Mouse (Mus musculus) liver, adult (tissue): ENCODE results near the gene Dst.

Experiments used
- GATA4 ChIP-seq: IDR thresholded peaks from 2 replicates; pipeline ENCODE4 v1.6.1; 2014; ENCODE audit warnings: mild to moderate bottlenecking, low read length; ENCODE audit not compliant: insufficient replicate concordance

Gene Dst

DNA sequence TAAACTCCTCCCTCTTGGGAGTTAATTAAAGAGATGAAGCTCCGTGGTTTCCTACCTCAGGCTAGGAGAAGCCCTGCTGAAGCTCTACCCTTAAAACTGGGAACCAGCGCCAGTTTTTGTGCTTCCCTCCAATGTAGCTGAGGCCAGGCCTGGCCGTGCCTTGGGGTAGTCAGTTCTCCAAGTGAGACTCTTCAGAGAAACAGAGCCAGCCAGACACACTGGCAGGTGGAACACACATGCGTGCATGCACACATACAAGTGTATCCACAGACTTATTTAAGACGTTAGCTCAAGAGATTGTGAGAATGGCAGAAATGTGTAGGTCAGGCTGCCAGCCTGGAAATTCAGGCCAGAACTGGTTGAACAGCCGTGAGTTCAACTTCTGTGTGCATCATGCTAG is 87.4 kb downstream of the Dst start:
- TF ChIP-seq GATA4: no peak

- no peak for TF ChIP-seq GATA4
Measured at GRCm38 (mm10) chr1:33996105-33996887, 88.3 kb downstream of the Dst start.

DNA sequence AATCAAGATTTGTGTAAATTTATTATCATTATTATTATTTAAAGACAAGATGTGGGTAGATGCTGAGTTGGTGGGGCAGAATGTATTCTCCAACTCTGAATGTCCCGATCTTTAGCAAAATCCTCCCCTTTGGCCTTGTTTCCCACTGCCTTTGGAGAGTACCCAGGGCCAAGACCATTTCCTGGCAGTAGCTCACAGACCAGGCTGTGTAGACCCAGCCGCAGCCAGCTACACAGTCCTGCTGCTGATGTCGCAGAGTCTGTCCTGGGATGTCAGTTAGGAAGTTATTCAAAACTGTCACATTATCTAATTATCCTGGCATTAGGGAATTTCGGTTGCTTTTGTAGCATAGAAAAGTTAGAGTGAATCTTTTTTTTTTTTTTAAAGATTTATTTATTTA is 94.3 kb downstream of the Dst start:
- no peak for TF ChIP-seq GATA4

DNA sequence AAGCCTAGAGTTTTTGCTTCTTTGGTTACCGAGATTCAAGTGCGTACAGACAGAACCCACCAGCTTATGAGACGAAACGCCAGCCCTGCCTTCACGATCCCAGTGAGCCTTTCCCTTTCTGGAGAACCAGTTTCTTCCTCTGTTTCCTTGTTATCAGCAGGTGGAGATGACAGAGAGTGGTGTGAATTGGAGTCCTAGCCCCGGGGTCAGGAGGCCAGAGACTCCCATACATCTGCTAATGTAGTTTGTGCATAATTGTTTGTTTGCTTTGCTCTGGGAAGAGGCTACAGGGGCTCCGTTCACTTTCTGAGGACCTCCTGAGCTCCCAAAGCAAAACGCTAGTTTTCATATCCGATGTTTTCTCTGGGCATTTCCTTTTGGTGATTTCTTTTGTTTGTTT is 94.9 kb downstream of the Dst start:
- no peak for TF ChIP-seq GATA4

DNA sequence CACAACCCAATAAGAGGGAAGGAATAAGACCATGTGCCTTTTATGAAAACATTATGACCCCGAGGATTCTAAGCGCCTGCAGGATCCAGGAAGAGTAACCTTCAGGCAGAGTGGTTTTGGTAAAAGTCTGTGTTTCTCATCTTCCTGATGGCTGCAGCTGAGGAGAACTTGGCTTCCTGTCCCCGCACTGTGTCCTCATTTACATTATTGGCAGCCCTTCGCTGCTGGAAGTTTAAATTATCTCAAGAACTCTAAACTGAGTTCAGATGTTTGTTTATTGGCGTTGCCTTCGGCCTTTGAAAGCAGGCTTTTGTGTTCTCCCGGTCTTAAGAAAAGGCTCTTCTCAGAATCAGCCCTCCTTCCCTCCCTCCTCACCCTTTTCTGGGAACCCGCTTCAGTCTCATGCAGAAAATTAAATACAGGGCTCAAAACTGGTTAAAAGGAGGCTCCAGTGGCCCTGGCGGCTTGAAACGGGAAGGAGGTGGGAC is 97.3 kb downstream of the Dst start:
- no peak for TF ChIP-seq GATA4

DNA sequence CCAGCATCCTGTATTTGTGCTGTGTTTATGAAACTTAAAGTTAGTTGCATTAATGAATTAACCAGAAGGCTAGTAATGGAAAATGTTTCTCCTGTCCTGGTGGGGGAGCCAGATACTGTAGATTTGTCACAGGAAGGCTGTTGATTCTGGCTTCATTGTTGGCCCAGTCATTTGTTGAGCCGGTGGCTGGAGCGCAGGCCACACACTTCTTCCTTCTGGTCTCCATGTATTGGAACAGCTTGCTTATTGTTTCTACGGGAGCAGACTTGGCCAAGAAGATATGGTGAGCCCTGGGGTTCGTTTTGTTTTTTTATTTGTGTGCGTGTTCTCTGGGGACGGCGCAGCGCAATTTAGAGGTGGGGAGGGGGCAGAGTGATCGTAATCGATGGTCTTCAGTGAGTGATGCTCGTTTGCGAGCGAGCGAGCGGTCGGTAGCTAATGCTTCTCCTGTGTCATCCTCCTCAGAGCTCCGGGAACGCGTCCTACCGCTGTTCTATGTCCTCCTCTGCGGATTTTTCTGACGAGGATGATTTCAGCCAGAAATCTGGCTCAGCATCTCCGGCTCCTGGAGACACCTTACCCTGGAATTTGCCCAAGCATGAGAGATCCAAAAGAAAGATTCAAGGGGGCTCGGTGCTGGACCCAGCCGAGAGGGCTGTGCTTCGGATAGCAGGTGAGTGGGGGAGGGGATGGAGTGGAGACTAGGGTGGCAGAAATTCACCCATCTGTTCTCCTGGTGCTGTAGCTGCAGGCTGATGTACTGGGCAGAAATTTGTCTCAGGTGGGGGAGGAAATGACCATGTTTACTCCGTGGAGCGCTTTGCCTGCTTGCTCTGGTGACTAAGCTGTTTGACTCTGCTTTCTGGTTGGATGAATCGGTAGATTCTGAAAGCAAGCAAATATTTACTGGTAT is 98.0 kb downstream of the Dst start:
- no peak for TF ChIP-seq GATA4

GRCm38 (mm10) chr1:34006828-34007361 is 98.9 kb downstream of the Dst start:
- TF ChIP-seq GATA4: no peak

DNA sequence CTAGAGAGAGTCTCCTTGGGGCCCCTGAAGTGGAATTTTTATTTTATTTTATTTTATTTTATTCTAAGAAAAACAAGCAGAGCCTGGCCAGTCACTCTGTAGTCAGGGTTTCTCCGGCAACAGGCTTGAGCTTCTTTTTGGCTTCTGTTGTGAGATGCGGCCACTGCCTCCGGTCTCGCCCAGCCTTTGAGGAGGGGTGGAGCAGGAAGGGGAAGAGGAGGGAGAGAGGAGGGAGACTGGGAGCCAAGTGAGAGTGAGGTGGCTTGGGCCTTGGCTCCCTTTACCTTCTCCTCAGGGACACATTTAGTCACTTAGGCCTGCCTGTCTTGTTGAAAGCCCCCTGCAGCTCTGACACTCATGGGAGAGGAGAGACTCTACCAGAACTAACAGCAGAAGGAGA is 99.4 kb downstream of the Dst start:
- no peak for TF ChIP-seq GATA4

- no peak for TF ChIP-seq GATA4
Measured at GRCm38 (mm10) chr1:34011051-34011677, 103.1 kb downstream of the Dst start.

DNA sequence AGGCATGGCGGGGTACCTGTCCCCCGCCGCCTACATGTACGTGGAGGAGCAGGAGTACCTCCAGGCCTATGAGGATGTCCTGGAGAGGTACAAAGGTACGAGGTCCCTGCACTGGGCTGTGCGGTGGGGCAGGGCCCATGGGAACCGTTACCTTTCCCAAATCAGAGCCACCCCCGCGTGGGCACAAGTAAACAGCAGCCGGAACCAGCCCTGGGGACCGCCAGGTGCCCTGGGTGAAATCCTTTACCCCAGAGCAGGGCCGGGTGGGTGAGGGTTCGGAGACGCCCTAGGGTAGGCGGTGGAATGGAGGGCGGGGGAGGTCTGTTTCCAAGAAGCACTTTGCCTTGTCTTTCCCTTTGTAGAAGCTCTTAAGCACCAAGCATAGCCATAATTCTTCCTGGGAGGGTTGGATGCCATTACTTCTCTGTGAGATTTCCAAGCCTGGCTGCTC is 103.8 kb downstream of the Dst start:
- no peak for TF ChIP-seq GATA4

- TF ChIP-seq GATA4: no peak
Measured at GRCm38 (mm10) chr1:34013490-34013889, 105.5 kb downstream of the Dst start.

- TF ChIP-seq GATA4: no peak
Measured at GRCm38 (mm10) chr1:34016780-34017179, 108.8 kb downstream of the Dst start.

GRCm38 (mm10) chr1:34017323-34017722 is 109.3 kb downstream of the Dst start:
- TF ChIP-seq GATA4: no peak

- no peak for TF ChIP-seq GATA4
Measured at GRCm38 (mm10) chr1:34020599-34020998, 112.6 kb downstream of the Dst start.

GRCm38 (mm10) chr1:34021574-34021973 is 113.5 kb downstream of the Dst start:
- TF ChIP-seq GATA4: no peak
